Mouse (Mus musculus) forebrain, embryonic 13.5 days (tissue): ENCODE measurements around the gene Emx2. TPM values are rescaled to one million over a fixed set of nuclear protein-coding genes. Genes with fewer than 3 reads are reported as not detected.
A peak's percentile ranks its signal among the peaks of the same experiment; 100 is the strongest.

Experiments
- ATAC-seq: fragments of 200-750 bp; cut with Nextera tagmentation; 2 replicates; pipeline ENCODE4 v1.8.0; 2017
- H3K27ac ChIP-seq: fragments of 300-500 bp; sonication (generic); 2 replicates; pipeline ENCODE4 v1.5.1; 2015; ENCODE audit warnings: inconsistent platforms, mild to moderate bottlenecking, moderate library complexity
- H3K27me3 ChIP-seq: fragments of 300-500 bp; sonication (generic); 2 replicates; pipeline ENCODE4 v1.6.1; 2015; ENCODE audit warnings: mild to moderate bottlenecking, inconsistent platforms
- H3K36me3 ChIP-seq: fragments of 300-500 bp; sonication (generic); 2 replicates; pipeline ENCODE4 v1.6.1; 2015; ENCODE audit warnings: mild to moderate bottlenecking, inconsistent platforms; ENCODE audit not compliant: poor library complexity, severe bottlenecking
- H3K4me1 ChIP-seq: fragments of 300-500 bp; sonication (generic); 2 replicates; pipeline ENCODE4 v1.6.1; 2015; ENCODE audit warnings: inconsistent platforms
- H3K4me2 ChIP-seq: fragments of 300-500 bp; sonication (generic); 2 replicates; pipeline ENCODE4 v1.6.1; 2015; ENCODE audit warnings: inconsistent platforms, mild to moderate bottlenecking, moderate library complexity
- H3K4me3 ChIP-seq: fragments of 300-500 bp; sonication (generic); 2 replicates; pipeline ENCODE4 v1.5.1; 2015; ENCODE audit warnings: mild to moderate bottlenecking, inconsistent platforms
- H3K9ac ChIP-seq: fragments of 300-500 bp; sonication (generic); 2 replicates; pipeline ENCODE4 v1.6.1; 2015; ENCODE audit warnings: mild to moderate bottlenecking, inconsistent platforms
- H3K9me3 ChIP-seq: fragments of 300-500 bp; sonication (generic); replicated peaks from 2 replicates; pipeline ENCODE4 v1.6.1; 2016; ENCODE audit warnings: inconsistent platforms
- WGBS: fragments of 180-500 bp; shearing (Covaris S2); methylation state at CpG from one replicate; pipeline ENCODE4 v1.1.7; 2015; 5-methylcytosine and 5-hydroxymethylcytosine counted together
- polyA plus RNA-seq: library from polyadenylated mRNA; unstranded; fragments of >200 nt; fragmentation: Nextera tagmentation; extraction: Ambion mirVana; gene quantifications from 2 replicates; pipeline ENCODE4 v1.2.1, GENCODE M21; 2015

Emx2 gene
- polyA plus RNA-seq, 1 experiment from 2014 or later = 29.8 TPM

DNA sequence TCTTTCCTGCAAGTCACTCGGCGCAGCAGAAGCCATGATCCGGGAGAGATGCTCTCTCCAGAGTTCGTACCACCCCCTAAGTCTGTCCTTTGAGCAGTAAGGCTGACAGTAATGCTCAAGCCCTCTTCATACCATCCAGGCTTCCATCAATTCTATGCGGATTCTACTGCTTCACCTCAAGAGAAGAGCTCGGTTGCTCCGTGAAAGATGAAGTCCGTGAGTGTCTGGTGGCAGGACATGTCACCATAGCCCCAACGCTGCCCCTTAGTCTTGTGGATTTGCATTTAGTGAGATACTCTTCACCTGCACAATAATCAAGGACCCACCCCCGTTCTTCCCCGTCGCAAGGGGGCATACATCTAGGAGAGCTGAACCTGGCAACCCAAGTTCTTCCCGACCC is 4.6 kb upstream of the Emx2 start:
- H3K4me1 ChIP-seq = peaks cover 74% of the 10 kb centered on the region
- 0 out of 2 replicates have a peak overlapping the region, but pooled peaks have one; percentile 3 for H3K4me3 ChIP-seq
- H3K27me3 ChIP-seq = peaks cover 73% of the 10 kb centered on the region
- 0 out of 2 replicates have a peak overlapping the region, but pooled peaks have one; percentile 56 for H3K9ac ChIP-seq
- 19% methylated on average over 13 of the region's 13 CpGs for WGBS
- ATAC-seq = no peak
- no peaks in the 10 kb centered on the region for H3K9me3 ChIP-seq
- H3K36me3 ChIP-seq = no peaks in the 10 kb centered on the region
- no peak overlapping the region for H3K27ac ChIP-seq
- H3K4me2 ChIP-seq = peak overlapping the region; percentile 78

DNA sequence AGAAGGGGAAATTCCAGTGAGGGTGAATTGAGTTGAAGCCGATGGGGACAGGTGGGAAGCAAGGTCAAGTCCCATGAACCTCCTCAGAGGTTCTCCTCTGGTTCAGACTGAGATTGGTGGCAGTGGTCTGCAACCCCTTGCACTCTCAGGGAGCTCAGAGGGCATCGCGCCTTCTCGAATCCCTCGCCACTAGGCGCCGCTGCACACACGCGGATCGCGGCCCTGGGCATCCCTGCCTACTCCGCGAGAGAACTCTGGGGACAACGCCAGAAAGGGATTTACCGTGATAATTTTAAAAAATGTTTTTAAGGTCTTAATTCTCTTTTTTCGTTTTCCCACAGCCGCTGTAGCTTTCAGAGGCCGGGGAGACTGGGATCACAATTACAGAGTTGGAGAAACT is 4.0 kb upstream of the Emx2 start:
- Histone ChIP-seq H3K27ac (peak overlapping the region; percentile 44; the same call in 1 of the 2 replicates), H3K4me2 (peak overlapping the region; percentile 78), H3K27me3 (peaks cover 67% of the 10 kb centered on the region), H3K4me3 (no peak overlapping the region), H3K4me1 (peaks cover 69% of the 10 kb centered on the region), H3K36me3 (no peaks in the 10 kb centered on the region), H3K9me3 (no peaks in the 10 kb centered on the region), H3K9ac (peak overlapping the region; percentile 56)
- ATAC-seq = peak; percentile 61
- WGBS = under 1% methylated on average over 18 of the region's 18 CpGs

DNA sequence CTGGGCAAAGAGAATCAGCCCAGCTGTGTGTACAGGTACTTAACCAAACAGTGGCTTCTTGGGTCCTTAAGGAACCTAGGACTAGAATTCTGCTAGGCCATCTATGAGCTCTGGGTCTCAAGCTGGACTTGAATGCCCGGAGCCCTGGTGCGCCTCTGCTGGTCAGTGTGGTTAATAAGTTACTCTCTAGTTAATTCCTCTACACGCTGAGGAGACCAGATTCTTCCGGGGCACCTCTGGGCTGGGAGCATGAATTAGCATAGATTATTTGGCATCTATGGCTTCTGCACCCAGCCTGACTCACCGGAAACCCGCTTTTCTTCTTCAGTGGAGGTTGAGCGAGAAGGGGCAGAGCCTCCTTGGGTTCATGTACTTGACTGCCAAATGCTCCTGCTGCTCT is 2.5 kb upstream of the Emx2 start:
- Histone ChIP-seq H3K4me1 (peaks cover 64% of the 10 kb centered on the region), H3K4me3 (peak overlapping the region; percentile 65), H3K36me3 (no peaks in the 10 kb centered on the region), H3K9me3 (no peaks in the 10 kb centered on the region), H3K9ac (peak overlapping the region; percentile 56), H3K4me2 (peak overlapping the region; percentile 78), H3K27me3 (peaks cover 59% of the 10 kb centered on the region), H3K27ac (peak overlapping the region; percentile 33; the same call in 1 of the 2 replicates)
- WGBS = 12% methylated on average over 7 of the region's 7 CpGs
- no peak for ATAC-seq

DNA sequence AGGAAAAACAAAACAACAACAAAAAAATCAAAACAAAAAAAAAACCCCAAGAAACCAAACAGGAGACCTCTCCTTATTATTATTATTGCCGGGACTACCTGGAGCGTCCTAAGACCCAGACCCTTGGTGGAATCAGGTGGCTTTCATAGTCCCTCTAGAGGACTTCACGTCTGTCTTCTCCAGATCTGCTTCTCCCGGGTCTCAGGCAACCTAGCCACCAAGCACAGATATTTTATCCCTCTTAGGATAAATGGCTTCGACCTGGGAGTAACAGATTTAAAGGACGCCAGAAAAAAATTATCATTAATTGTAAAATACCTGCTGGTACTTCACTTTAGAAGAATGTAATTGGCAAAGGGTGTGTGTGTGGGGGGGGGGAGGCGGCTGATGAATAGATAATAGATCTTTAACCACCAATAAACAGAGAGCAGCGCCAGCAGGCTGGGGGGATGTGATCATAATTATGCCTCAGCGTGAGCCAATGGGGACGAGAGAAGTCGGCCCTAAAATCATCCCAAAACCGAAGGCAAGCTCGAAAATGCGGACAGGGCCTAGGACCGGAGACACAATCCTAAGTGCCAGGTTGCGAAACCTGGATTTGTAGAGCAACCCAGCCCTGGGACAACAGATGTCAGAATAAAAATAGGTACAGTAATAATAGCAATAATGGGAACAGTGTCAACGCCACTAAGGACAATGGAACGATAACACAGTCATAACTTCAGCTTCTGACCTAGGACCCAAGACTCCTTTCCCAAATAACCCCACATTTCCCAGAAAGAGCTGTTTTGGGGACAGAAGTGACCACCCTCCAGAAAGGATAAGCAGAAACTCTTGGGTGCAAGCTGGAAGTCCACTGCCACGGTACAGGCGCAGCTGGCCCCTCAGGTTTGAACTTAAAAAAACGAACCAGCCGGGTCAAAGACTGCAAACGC is 894 bp upstream of the Emx2 start:
- ATAC-seq = peak; percentile 58
- peak overlapping the region; percentile 98 for H3K27ac ChIP-seq
- WGBS = under 1% methylated on average over 23 of the region's 23 CpGs
- peak overlapping the region; percentile 78 for H3K4me2 ChIP-seq
- peak overlapping the region; percentile 93 for H3K9ac ChIP-seq
- H3K9me3 ChIP-seq = no peaks in the 10 kb centered on the region
- H3K36me3 ChIP-seq = peaks cover 4% of the 10 kb centered on the region; the same call in 1 of the 2 replicates
- H3K4me3 ChIP-seq = peak overlapping the region; percentile 65
- H3K27me3 ChIP-seq = peaks cover 59% of the 10 kb centered on the region
- peaks cover 65% of the 10 kb centered on the region for H3K4me1 ChIP-seq

DNA sequence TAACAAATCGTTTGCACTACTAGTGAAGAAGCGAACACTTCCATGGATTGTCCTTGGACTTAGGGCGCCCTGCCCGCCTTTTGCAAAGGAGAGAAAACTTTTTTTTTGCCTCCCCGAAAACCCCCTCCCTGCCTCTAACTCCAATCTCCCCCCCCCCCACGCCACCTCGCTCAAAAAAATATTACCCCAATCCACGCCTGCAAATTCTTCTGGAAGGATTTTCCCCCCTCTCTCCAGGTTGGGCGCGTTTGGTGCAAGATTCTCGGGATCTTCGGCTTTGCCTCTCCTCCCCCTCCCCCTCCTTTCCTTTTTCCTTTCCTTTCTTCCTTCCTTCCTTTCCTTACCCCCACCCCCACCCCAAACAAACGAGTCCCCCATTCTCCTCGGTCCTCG is 567 bp downstream of the Emx2 start:
- H3K27me3 ChIP-seq = peaks cover 57% of the 10 kb centered on the region
- H3K9me3 ChIP-seq = no peaks in the 10 kb centered on the region
- peaks cover 74% of the 10 kb centered on the region for H3K4me1 ChIP-seq
- peak overlapping the region; percentile 65 for H3K4me3 ChIP-seq
- peak overlapping the region; percentile 93 for H3K9ac ChIP-seq
- peak overlapping the region; percentile 78 for H3K4me2 ChIP-seq
- WGBS = 1% methylated on average over 15 of the region's 15 CpGs
- peaks cover 4% of the 10 kb centered on the region; the same call in 1 of the 2 replicates for H3K36me3 ChIP-seq
- H3K27ac ChIP-seq = peak overlapping the region; percentile 98
- no peak for ATAC-seq

DNA sequence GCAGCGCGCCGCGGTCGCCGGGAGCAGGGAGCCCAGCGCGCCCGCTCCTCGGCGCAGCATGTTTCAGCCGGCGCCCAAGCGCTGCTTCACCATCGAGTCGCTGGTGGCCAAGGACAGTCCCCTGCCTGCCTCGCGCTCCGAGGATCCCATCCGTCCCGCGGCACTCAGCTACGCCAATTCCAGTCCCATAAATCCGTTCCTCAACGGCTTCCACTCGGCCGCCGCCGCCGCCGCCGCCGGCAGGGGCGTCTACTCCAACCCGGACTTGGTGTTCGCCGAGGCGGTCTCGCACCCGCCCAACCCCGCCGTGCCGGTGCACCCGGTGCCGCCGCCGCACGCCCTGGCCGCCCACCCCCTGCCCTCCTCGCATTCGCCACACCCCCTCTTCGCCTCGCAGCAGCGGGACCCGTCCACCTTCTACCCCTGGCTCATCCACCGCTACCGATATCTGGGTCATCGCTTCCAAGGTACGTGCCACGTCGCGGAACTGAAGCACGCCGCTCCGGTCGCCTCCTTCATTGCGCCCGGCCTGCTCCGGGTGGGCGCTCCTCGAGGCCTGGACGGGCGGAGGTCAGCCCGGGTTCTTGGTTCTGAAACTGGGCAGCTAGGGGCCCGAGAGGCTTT is 1.1 kb downstream of the Emx2 start:
- WGBS = under 1% methylated on average over 68 of the region's 75 CpGs
- peak overlapping the region; percentile 98 for H3K27ac ChIP-seq
- H3K36me3 ChIP-seq = peaks cover 4% of the 10 kb centered on the region; the same call in 1 of the 2 replicates
- peaks cover 75% of the 10 kb centered on the region for H3K4me1 ChIP-seq
- H3K4me3 ChIP-seq = peak overlapping the region; percentile 65
- no peaks in the 10 kb centered on the region for H3K9me3 ChIP-seq
- H3K9ac ChIP-seq = peak overlapping the region; percentile 93
- no peak for ATAC-seq
- H3K4me2 ChIP-seq = peak overlapping the region; percentile 78
- peaks cover 53% of the 10 kb centered on the region for H3K27me3 ChIP-seq

DNA sequence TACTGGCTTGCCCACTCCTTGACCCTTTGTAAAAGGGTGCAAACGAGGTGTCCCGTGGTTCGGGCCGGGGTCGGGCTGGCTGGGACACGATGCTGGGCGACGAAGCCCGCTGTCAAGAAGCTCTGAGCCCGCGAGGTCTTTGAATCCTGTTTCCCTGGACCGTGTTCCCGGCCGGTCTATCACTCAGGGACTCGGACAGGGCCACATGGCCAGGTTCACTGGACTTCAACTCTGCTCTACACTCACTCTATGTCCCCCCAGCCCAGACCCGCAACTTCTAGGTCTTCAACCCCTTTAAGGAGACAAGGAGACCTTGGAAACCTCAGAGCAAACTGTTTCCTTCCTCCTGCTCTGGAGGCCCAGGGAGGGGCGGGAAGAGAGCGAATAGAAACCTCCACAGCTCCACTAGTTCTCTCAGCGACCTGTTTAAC is 1.7 kb downstream of the Emx2 start:
- WGBS = under 1% methylated on average over 19 of the region's 19 CpGs
- no peak for ATAC-seq
- Histone ChIP-seq H3K36me3 (peaks cover 4% of the 10 kb centered on the region; the same call in 1 of the 2 replicates), H3K4me3 (peak overlapping the region; percentile 65), H3K4me2 (peak overlapping the region; percentile 78), H3K4me1 (peaks cover 74% of the 10 kb centered on the region), H3K27ac (peak overlapping the region; percentile 98), H3K9ac (peak overlapping the region; percentile 93), H3K9me3 (no peaks in the 10 kb centered on the region), H3K27me3 (peaks cover 49% of the 10 kb centered on the region)

DNA sequence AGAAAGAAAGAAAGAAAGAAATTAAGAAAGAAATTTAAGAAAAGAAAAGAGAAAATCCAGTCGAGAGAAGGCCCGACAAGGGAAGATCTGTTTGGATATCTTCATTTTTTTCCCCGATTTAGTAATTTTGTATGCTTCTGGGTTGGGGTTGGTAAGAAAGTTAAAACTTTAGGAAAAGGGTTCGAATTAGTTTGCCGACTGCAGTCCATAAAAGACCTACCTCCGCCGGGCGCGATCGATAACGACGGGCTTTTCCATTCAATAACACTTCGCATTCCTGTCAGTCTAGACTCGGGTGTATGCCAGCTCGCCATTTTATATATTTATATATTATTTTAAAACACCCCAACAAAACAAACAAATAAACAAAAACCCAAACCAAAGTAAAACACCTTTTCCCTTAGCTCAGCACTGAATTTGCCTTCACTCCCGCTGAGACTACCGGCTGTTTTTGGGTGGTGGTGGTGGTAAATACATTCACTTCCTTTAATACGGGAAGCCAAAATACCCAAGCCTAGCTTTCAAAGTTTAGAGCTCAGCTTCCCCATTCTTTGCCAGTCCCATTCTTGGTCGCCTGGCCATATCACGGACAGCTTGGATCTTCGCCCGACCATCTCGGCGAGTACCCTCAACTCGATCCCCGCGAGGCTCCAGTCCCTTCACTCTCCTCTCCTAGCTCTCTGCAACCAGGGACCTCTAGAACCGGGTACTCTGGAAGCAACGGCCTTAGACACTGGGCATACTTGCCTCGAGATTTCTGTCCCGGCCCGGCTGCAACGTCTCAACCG is 2.4 kb downstream of the Emx2 start:
- peaks cover 71% of the 10 kb centered on the region for H3K4me1 ChIP-seq
- H3K9ac ChIP-seq = peak overlapping the region; percentile 93
- H3K9me3 ChIP-seq = no peaks in the 10 kb centered on the region
- ATAC-seq = no peak
- peak overlapping the region; percentile 98 for H3K27ac ChIP-seq
- H3K4me2 ChIP-seq = peak overlapping the region; percentile 78
- peaks cover 44% of the 10 kb centered on the region for H3K27me3 ChIP-seq
- peaks cover 4% of the 10 kb centered on the region; the same call in 1 of the 2 replicates for H3K36me3 ChIP-seq
- H3K4me3 ChIP-seq = peak overlapping the region; percentile 65
- under 1% methylated on average over 34 of the region's 34 CpGs for whole genome bisulfite sequencing

DNA sequence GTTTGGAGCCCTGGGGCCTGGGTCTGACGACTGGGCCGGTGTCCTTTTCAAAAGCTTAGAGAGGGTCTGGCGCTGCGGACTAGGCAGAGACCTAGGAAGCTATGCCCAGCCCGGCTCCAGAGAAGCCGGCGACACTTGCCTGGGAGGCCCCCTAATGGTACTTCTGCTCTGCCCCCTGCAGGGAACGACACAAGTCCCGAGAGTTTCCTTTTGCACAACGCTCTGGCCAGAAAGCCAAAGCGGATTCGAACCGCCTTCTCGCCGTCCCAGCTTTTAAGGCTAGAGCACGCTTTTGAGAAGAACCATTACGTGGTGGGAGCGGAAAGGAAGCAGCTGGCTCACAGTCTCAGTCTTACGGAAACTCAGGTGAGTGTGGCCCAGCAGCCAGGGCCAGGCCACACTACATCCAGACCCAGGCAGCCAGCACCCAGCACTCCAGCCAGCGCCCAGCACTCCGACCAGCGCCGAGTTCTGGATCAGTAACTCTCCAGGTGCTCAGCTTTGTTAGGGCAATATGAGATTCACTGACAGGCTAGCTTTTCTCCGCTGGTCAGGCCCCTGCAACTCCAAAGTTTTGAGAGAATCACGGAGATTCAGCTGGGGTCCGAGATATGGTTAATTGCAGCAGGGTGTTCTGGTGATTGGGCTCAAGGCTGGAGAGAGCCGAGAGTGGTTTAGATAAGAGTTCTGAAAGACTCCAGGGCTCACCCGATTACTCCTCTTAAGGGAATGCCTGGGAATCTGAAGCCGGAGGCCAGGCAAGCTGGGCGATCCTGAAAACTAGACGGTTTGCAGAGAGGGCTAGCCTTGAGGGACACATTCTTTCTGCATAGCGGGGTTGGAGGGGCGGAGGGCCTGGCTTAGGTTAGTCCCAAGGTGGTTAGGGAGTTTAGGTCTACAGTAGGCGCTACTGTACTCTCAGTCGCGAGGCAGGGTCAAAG is 3.6 kb downstream of the Emx2 start:
- H3K27me3 ChIP-seq = peaks cover 42% of the 10 kb centered on the region
- peak overlapping the region; percentile 78 for H3K4me2 ChIP-seq
- H3K36me3 ChIP-seq = peaks cover 4% of the 10 kb centered on the region; the same call in 1 of the 2 replicates
- peaks cover 72% of the 10 kb centered on the region for H3K4me1 ChIP-seq
- 2% methylated on average over 36 of the region's 36 CpGs for WGBS
- peak overlapping the region; percentile 65 for H3K4me3 ChIP-seq
- no peak for ATAC-seq
- no peaks in the 10 kb centered on the region for H3K9me3 ChIP-seq
- H3K27ac ChIP-seq = peak overlapping the region; percentile 98
- peak overlapping the region; percentile 93 for H3K9ac ChIP-seq

DNA sequence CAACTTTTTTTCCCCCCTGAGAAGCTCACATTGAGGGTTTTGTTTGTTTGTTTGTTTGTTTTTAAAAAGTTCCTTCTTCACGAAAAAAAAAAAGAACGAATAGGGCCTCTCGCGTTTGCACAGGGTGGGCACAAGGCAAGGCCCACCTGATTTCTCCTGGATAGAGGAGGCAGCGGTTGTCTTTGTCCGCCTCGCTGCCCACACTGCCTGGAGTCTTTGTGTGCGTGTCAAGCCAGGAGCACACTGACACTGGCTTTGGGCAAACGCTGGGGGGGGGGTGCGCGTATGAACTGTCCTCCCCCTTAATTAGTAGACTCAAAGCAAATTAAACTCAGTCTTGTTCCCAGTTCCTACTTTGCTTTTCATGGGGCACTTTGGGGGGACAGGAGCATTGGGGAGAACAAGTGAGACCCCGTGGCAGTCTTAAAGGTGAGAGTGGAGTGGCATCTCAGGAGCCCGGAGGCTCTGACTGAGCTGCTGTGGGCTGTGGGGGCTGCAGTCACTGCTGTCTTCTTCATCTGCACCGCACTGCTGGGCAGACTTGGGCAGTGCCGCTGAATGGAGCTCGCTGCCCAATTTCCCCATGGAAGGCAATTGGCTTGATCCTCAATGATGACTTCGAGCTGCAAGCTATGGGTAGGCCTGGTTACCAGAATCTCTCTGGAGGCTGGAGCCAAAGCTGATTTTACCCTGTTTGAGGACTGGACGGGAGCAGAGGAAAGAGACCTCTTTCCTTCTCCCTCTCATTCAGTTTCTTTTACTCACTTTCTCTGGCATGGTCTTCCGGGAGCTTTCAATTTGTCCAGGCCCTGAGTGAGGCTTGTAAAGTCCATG is 4.5 kb downstream of the Emx2 start:
- no peak for ATAC-seq
- 5% methylated on average over 19 of the region's 19 CpGs for WGBS
- Histone ChIP-seq H3K4me3 (peak overlapping the region; percentile 65), H3K9ac (peak overlapping the region; percentile 93), H3K36me3 (peaks cover 4% of the 10 kb centered on the region; the same call in 1 of the 2 replicates), H3K27ac (peak overlapping the region; percentile 98), H3K27me3 (peaks cover 42% of the 10 kb centered on the region), H3K4me2 (peak overlapping the region; percentile 78), H3K4me1 (peaks cover 76% of the 10 kb centered on the region), H3K9me3 (no peaks in the 10 kb centered on the region)
